Mouse (Mus musculus): Measurements from ENCODE around the gene Atp9a. TPM values are rescaled to one million over a fixed set of nuclear protein-coding genes. Genes with fewer than 3 reads are reported as not detected.

The Atp9a gene
- polyA plus RNA-seq (2012; fragmentation: generic; extraction: Trizol) = 41.6 TPM

- Histone ChIP-seq H3K4me2 (ENCODE audit: low read depth) (no peak within 1 kb of the TSS), H3K36me3 (ENCODE audit: control insufficient read depth, insufficient read depth) (no peaks in the 10 kb centered on the region), H3K27me3 (ENCODE audit: control insufficient read depth, insufficient read depth, insufficient read length) (no peaks in the 10 kb centered on the region), H3K4me3 (no peak within 1 kb of the TSS), H3K79me2 (ENCODE audit: control insufficient read depth, insufficient read depth) (no peaks in the 10 kb centered on the region), H3ac (ENCODE audit: control insufficient read depth, insufficient read length) (no peak within 1 kb of the TSS)
- no peak for TF ChIP-seq MAX (IDR thresholded peaks at IDR 0.05; ENCODE audit: low read depth)
- no peak for TF ChIP-seq POLR2A (IDR thresholded peaks at IDR 0.05; ENCODE audit: insufficient read length, low read depth)
- TF ChIP-seq TCF12 (IDR thresholded peaks at IDR 0.05; ENCODE audit: insufficient read depth, poor library complexity, severe bottlenecking) = no peak
- TF ChIP-seq TCF3 (IDR thresholded peaks at IDR 0.05; ENCODE audit: insufficient read length, low read depth) = no peak
- no peak for TF ChIP-seq E2F4 (IDR thresholded peaks at IDR 0.05; ENCODE audit: insufficient read depth)
Measured at GRCm38 (mm10) chr2:168742059-168742627, at the start of gene Atp9a. Gene Atp9a, minus strand, starts transcription at chr2:168742409.

GRCm38 (mm10) chr2:168791115-168791802, 49.0 kb upstream of the Atp9a start:
- Histone ChIP-seq H3ac (ENCODE audit: control insufficient read depth, insufficient read length) (no peak overlapping the region), H3K4me2 (ENCODE audit: low read depth) (no peak overlapping the region), H3K36me3 (ENCODE audit: control insufficient read depth, insufficient read depth) (no peaks in the 10 kb centered on the region)

GRCm38 (mm10) chr2:168786174-168786573, 44.0 kb upstream of the Atp9a start:
- Histone ChIP-seq H3K36me3 (ENCODE audit: control insufficient read depth, insufficient read depth) (no peaks in the 10 kb centered on the region), H3ac (ENCODE audit: control insufficient read depth, insufficient read length) (no peak overlapping the region), H3K4me2 (ENCODE audit: low read depth) (no peak overlapping the region), H3K79me2 (ENCODE audit: control insufficient read depth, insufficient read depth) (no peaks in the 10 kb centered on the region), H3K4me3 (no peak overlapping the region), H3K27me3 (ENCODE audit: control insufficient read depth, insufficient read depth, insufficient read length) (peaks cover 12% of the 10 kb centered on the region)
- TF ChIP-seq TCF3 (IDR thresholded peaks at IDR 0.05; ENCODE audit: insufficient read length, low read depth) (no peak), POLR2A (IDR thresholded peaks at IDR 0.05; ENCODE audit: insufficient read length, low read depth) (no peak), USF1 (IDR thresholded peaks at IDR 0.05; ENCODE audit: low read depth) (no peak), MAX (IDR thresholded peaks at IDR 0.05; ENCODE audit: low read depth) (no peak), E2F4 (IDR thresholded peaks at IDR 0.05; ENCODE audit: insufficient read depth) (no peak), TCF12 (IDR thresholded peaks at IDR 0.05; ENCODE audit: insufficient read depth, poor library complexity, severe bottlenecking) (no peak), CEBPB (IDR thresholded peaks at IDR 0.05; ENCODE audit: insufficient read depth, poor library complexity, severe bottlenecking) (no peak), MYOD1 (IDR thresholded peaks at IDR 0.05; ENCODE audit: control insufficient read depth in 1 of 3, insufficient read length in 2 of 3, low read depth in 2 of 3) (no peak), SRF (IDR thresholded peaks at IDR 0.05; ENCODE audit: control insufficient read depth, insufficient read length, low read depth) (no peak), POLR2AphosphoS2 (IDR thresholded peaks at IDR 0.05; ENCODE audit: insufficient read length, low read depth) (no peak), REST (IDR thresholded peaks at IDR 0.05; ENCODE audit: insufficient read depth, insufficient read length) (no peak), MYOG (IDR thresholded peaks at IDR 0.05; ENCODE audit: control insufficient read depth in 1 of 3, insufficient read depth in 1 of 3, insufficient read length in 2 of 3, low read depth in 2 of 3) (no peak)

More at GRCm38 (mm10) chr2:168791115-168791802, 49.0 kb upstream of the Atp9a start:
- H3K4me3 ChIP-seq = no peak overlapping the region
- H3K79me2 ChIP-seq (ENCODE audit: control insufficient read depth, insufficient read depth) = no peaks in the 10 kb centered on the region
- TF ChIP-seq TCF3 (IDR thresholded peaks at IDR 0.05; ENCODE audit: insufficient read length, low read depth) (no peak), USF1 (IDR thresholded peaks at IDR 0.05; ENCODE audit: low read depth) (no peak), POLR2A (IDR thresholded peaks at IDR 0.05; ENCODE audit: insufficient read length, low read depth) (no peak), REST (IDR thresholded peaks at IDR 0.05; ENCODE audit: insufficient read depth, insufficient read length) (no peak), E2F4 (IDR thresholded peaks at IDR 0.05; ENCODE audit: insufficient read depth) (no peak), MAX (IDR thresholded peaks at IDR 0.05; ENCODE audit: low read depth) (no peak), MYOD1 (IDR thresholded peaks at IDR 0.05; ENCODE audit: control insufficient read depth in 1 of 3, insufficient read length in 2 of 3, low read depth in 2 of 3) (no peak), MYOG (IDR thresholded peaks at IDR 0.05; ENCODE audit: control insufficient read depth in 1 of 3, insufficient read depth in 1 of 3, insufficient read length in 2 of 3, low read depth in 2 of 3) (no peak), CEBPB (IDR thresholded peaks at IDR 0.05; ENCODE audit: insufficient read depth, poor library complexity, severe bottlenecking) (no peak), SRF (IDR thresholded peaks at IDR 0.05; ENCODE audit: control insufficient read depth, insufficient read length, low read depth) (no peak), TCF12 (IDR thresholded peaks at IDR 0.05; ENCODE audit: insufficient read depth, poor library complexity, severe bottlenecking) (no peak), POLR2AphosphoS2 (IDR thresholded peaks at IDR 0.05; ENCODE audit: insufficient read length, low read depth) (no peak)
- peaks cover 3% of the 10 kb centered on the region for H3K27me3 ChIP-seq (ENCODE audit: control insufficient read depth, insufficient read depth, insufficient read length)

- H3K4me2 ChIP-seq (ENCODE audit: low read depth) = no peak overlapping the region
Measured at GRCm38 (mm10) chr2:168780596-168780995, 38.4 kb upstream of the Atp9a start.

More at GRCm38 (mm10) chr2:168780596-168780995, 38.4 kb upstream of the Atp9a start:
- Histone ChIP-seq H3K36me3 (ENCODE audit: control insufficient read depth, insufficient read depth) (no peaks in the 10 kb centered on the region), H3K79me2 (ENCODE audit: control insufficient read depth, insufficient read depth) (no peaks in the 10 kb centered on the region), H3ac (ENCODE audit: control insufficient read depth, insufficient read length) (no peak overlapping the region), H3K4me3 (no peak overlapping the region), H3K27me3 (ENCODE audit: control insufficient read depth, insufficient read depth, insufficient read length) (peaks cover 10% of the 10 kb centered on the region)
- no peak for TF ChIP-seq CEBPB (IDR thresholded peaks at IDR 0.05; ENCODE audit: insufficient read depth, poor library complexity, severe bottlenecking)
- no peak for TF ChIP-seq TCF3 (IDR thresholded peaks at IDR 0.05; ENCODE audit: insufficient read length, low read depth)
- TF ChIP-seq USF1 (IDR thresholded peaks at IDR 0.05; ENCODE audit: low read depth) = no peak
- no peak for TF ChIP-seq SRF (IDR thresholded peaks at IDR 0.05; ENCODE audit: control insufficient read depth, insufficient read length, low read depth)
- TF ChIP-seq TCF12 (IDR thresholded peaks at IDR 0.05; ENCODE audit: insufficient read depth, poor library complexity, severe bottlenecking) = no peak
- TF ChIP-seq MAX (IDR thresholded peaks at IDR 0.05; ENCODE audit: low read depth) = no peak
- TF ChIP-seq REST (IDR thresholded peaks at IDR 0.05; ENCODE audit: insufficient read depth, insufficient read length) = no peak
- TF ChIP-seq E2F4 (IDR thresholded peaks at IDR 0.05; ENCODE audit: insufficient read depth) = no peak
- no peak for TF ChIP-seq MYOG (IDR thresholded peaks at IDR 0.05; ENCODE audit: control insufficient read depth in 1 of 3, insufficient read depth in 1 of 3, insufficient read length in 2 of 3, low read depth in 2 of 3)
- no peak for TF ChIP-seq MYOD1 (IDR thresholded peaks at IDR 0.05; ENCODE audit: control insufficient read depth in 1 of 3, insufficient read length in 2 of 3, low read depth in 2 of 3)
- no peak for TF ChIP-seq POLR2A (IDR thresholded peaks at IDR 0.05; ENCODE audit: insufficient read length, low read depth)
- no peak for TF ChIP-seq POLR2AphosphoS2 (IDR thresholded peaks at IDR 0.05; ENCODE audit: insufficient read length, low read depth)

Data from myocyte (in vitro differentiated cells).